Mouse (Mus musculus): ENCODE data around the gene Fam71f2. TPM values are rescaled to one million over a fixed set of nuclear protein-coding genes. Genes with fewer than 3 reads are reported as not detected.

Fam71f2 gene
- polyA plus RNA-seq, 1 experiment = 0.45 TPM

DNA sequence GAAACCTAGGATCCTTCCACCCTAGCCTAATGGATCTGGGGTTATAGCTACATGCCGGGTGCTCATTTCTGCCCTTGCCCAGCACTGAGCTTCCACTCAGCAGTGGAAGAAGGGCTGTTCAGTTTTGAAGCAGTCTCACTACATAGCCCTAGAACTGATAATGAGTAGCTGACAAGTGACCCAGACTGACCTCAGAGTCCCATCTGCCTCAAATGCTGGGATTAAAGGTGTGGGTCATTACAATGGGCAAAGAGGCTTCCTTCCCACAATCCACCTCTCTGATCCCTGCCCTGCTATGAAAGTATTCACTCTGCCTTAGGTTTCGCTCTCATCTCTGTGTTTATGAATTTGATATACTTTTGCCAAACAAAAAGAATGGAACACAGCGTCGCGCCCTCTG, 2.6 kb upstream of the Fam71f2 start:
- WGBS = 95% methylated on average over 5 of the region's 5 CpGs
- Histone ChIP-seq H3K36me3 (ENCODE audit: control insufficient read depth, insufficient read depth, low read length) (no peaks in the 10 kb centered on the region), H3K27ac (ENCODE audit: insufficient read depth, low read depth, low read length) (no peak overlapping the region), H3K4me3 (ENCODE audit: insufficient read depth, low read depth, low read length) (no peak overlapping the region), H3K27me3 (replicated peaks; ENCODE audit: control insufficient read depth, insufficient read depth, low read length) (no peaks in the 10 kb centered on the region), H3K4me1 (ENCODE audit: control insufficient read depth, insufficient read depth, low read length) (peaks cover 4% of the 10 kb centered on the region; the same call in 1 of the 2 replicates)
- no peak for DNase-seq
- TF ChIP-seq CTCF (conservative IDR thresholded peaks at IDR 0.05; ENCODE audit: insufficient read depth, insufficient read length, low read depth, low read length) = no peak
- TF ChIP-seq POLR2A (IDR thresholded peaks at IDR 0.05; ENCODE audit: low read depth, low read length) = no peak

DNA sequence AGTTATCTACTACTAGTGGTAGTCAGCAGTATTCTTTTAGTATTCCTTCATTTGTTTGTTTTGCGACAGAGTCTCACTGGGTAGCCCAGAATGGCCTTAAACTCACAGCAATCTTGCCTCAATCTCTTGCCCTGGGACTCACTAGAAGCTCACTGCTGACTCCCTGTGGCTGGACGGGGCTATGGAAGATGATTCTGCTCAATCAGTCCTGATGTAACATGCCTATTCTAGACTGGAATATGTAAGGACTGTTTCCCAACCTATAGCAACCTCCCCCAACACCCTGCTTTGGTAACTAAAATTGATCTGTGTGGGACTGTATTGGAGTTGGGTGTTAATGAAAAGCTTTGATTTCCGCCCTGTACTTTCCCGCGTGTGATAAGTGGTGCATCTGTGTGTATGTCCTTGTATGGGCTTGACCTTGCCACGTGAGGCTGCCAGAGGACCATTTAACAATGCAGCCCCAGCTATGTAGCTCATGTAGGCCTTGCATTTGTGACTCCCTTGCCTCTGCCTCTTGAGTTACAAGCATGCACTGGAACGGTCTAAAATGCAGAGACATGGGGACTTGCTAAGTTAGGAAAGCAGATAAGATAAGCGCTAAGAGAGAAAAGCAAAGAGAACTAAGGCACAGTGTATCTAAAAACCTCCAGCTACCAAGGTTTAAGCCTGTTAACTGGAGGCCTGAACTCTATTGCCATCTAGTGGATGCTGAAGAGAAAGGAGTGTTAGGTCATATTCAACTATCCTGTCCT, 703 bp upstream of the Fam71f2 start:
- peak; percentile 72 for DNase-seq
- TF ChIP-seq POLR2A (IDR thresholded peaks at IDR 0.05; ENCODE audit: low read depth, low read length) = no peak
- peak; percentile 54 for TF ChIP-seq CTCF (conservative IDR thresholded peaks at IDR 0.05; ENCODE audit: insufficient read depth, insufficient read length, low read depth, low read length)
- Histone ChIP-seq H3K4me1 (ENCODE audit: control insufficient read depth, insufficient read depth, low read length) (no peaks in the 10 kb centered on the region), H3K36me3 (ENCODE audit: control insufficient read depth, insufficient read depth, low read length) (no peaks in the 10 kb centered on the region), H3K27ac (ENCODE audit: insufficient read depth, low read depth, low read length) (no peak overlapping the region), H3K27me3 (replicated peaks; ENCODE audit: control insufficient read depth, insufficient read depth, low read length) (no peaks in the 10 kb centered on the region), H3K4me3 (ENCODE audit: insufficient read depth, low read depth, low read length) (no peak overlapping the region)
- WGBS = 30% methylated on average over 8 of the region's 8 CpGs

DNA sequence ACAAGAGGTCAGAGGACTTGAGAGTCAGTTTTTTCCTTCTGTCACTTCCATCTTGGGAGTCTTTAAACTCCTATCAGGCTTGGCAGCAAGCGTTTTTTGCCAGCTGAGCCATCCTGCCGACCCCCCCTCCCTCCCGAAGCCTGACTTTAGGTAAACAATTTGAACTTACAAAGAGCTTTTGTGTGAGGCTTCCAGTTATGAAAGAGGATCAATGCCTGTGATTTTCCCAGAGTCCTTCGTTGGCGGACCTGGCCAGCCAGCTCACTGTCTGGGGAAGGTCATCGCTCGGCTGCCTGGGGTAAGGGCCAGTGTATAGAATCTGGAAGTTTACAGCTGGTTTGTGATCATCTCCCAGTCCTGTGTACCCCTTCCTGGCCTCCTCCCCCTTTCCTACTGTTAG, 1.3 kb downstream of the Fam71f2 start:
- Histone ChIP-seq H3K4me1 (ENCODE audit: control insufficient read depth, insufficient read depth, low read length) (no peaks in the 10 kb centered on the region), H3K36me3 (ENCODE audit: control insufficient read depth, insufficient read depth, low read length) (no peaks in the 10 kb centered on the region), H3K27ac (ENCODE audit: insufficient read depth, low read depth, low read length) (no peak overlapping the region), H3K4me3 (ENCODE audit: insufficient read depth, low read depth, low read length) (no peak overlapping the region), H3K27me3 (replicated peaks; ENCODE audit: control insufficient read depth, insufficient read depth, low read length) (no peaks in the 10 kb centered on the region)
- TF ChIP-seq POLR2A (IDR thresholded peaks at IDR 0.05; ENCODE audit: low read depth, low read length) (no peak), CTCF (conservative IDR thresholded peaks at IDR 0.05; ENCODE audit: insufficient read depth, insufficient read length, low read depth, low read length) (no peak)
- WGBS = 73% methylated on average over 7 of the region's 7 CpGs
- DNase-seq = no peak

DNA sequence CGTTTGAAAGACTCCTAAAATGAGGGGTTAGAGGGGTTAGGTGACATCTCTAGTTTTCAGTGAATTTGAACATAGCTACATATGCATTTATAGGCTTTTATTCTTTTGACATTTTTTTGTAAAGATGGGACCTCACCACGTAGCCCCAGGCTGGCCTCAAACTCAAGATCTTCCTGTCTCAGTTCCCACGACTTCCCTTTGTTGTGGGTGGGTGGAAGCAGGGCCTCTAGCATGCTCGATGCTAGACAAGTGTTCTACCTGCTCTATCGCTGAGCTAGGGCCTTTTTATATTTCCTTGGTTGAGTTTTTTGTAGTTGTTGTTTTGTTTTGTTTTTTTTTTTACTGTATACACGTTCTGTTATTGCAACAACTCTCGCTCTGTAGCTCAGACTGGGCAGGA, 7.5 kb downstream of the Fam71f2 start:
- H3K36me3 ChIP-seq (ENCODE audit: control insufficient read depth, insufficient read depth, low read length) = no peaks in the 10 kb centered on the region
- WGBS = 81% methylated on average over 7 of the region's 7 CpGs
- no peaks in the 10 kb centered on the region for H3K27me3 ChIP-seq (replicated peaks; ENCODE audit: control insufficient read depth, insufficient read depth, low read length)
- no peak for DNase-seq
- TF ChIP-seq POLR2A (IDR thresholded peaks at IDR 0.05; ENCODE audit: low read depth, low read length) = no peak
- TF ChIP-seq CTCF (conservative IDR thresholded peaks at IDR 0.05; ENCODE audit: insufficient read depth, insufficient read length, low read depth, low read length) = no peak
- H3K27ac ChIP-seq (ENCODE audit: insufficient read depth, low read depth, low read length) = no peak overlapping the region
- H3K4me1 ChIP-seq (ENCODE audit: control insufficient read depth, insufficient read depth, low read length) = no peaks in the 10 kb centered on the region
- H3K4me3 ChIP-seq (ENCODE audit: insufficient read depth, low read depth, low read length) = no peak overlapping the region

DNA sequence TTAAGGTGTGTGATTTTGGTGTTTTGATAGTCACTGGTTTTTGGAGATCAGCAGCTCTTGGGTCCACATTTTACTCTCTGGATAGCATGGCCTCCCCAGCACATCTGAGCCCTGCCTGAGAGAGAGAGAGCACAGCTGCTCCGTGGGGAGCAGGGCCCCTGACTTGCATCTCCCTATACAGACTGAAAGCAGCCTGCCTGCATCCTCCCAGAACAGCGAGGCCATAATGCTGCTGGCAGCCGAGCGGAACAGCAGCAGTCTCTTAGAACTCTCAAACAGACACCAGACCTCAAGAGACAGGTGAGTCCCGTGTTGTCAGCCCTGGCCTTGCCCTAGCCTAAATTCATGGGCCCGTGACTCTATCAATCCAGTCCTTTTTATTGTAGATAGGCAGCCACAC, 8.1 kb downstream of the Fam71f2 start:
- no peaks in the 10 kb centered on the region for H3K36me3 ChIP-seq (ENCODE audit: control insufficient read depth, insufficient read depth, low read length)
- TF ChIP-seq POLR2A (IDR thresholded peaks at IDR 0.05; ENCODE audit: low read depth, low read length) = no peak
- no peak for TF ChIP-seq CTCF (conservative IDR thresholded peaks at IDR 0.05; ENCODE audit: insufficient read depth, insufficient read length, low read depth, low read length)
- no peaks in the 10 kb centered on the region for H3K27me3 ChIP-seq (replicated peaks; ENCODE audit: control insufficient read depth, insufficient read depth, low read length)
- no peaks in the 10 kb centered on the region for H3K4me1 ChIP-seq (ENCODE audit: control insufficient read depth, insufficient read depth, low read length)
- no peak overlapping the region for H3K27ac ChIP-seq (ENCODE audit: insufficient read depth, low read depth, low read length)
- 41% methylated on average over 6 of the region's 6 CpGs for WGBS
- DNase-seq = no peak
- H3K4me3 ChIP-seq (ENCODE audit: insufficient read depth, low read depth, low read length) = no peak overlapping the region

DNA sequence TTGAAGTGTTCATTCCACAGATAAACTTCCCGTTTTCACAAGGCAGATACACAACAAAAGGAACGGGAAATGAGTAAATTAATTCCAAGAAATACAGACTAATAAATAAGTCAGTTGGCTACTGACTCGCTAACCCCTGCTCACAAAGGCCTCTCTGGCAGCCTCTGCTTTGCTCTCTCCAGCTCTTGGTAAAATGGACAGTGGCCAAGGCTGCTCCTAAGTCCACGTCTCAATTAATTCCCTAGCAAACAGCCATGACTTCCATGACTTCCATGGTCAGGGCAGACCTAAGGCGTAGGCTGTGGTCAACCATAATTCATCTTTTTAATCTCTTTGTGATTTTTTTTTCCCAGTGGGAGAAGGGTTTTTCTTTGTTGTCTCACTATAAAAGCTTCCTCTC, 8.6 kb downstream of the Fam71f2 start:
- Histone ChIP-seq H3K27me3 (replicated peaks; ENCODE audit: control insufficient read depth, insufficient read depth, low read length) (no peaks in the 10 kb centered on the region), H3K4me3 (ENCODE audit: insufficient read depth, low read depth, low read length) (no peak overlapping the region), H3K27ac (ENCODE audit: insufficient read depth, low read depth, low read length) (no peak overlapping the region), H3K36me3 (ENCODE audit: control insufficient read depth, insufficient read depth, low read length) (no peaks in the 10 kb centered on the region), H3K4me1 (ENCODE audit: control insufficient read depth, insufficient read depth, low read length) (no peaks in the 10 kb centered on the region)
- 53% methylated on average over 5 of the region's 5 CpGs for WGBS
- DNase-seq = peak; percentile 52
- TF ChIP-seq POLR2A (IDR thresholded peaks at IDR 0.05; ENCODE audit: low read depth, low read length) (no peak), CTCF (conservative IDR thresholded peaks at IDR 0.05; ENCODE audit: insufficient read depth, insufficient read length, low read depth, low read length) (no peak)

DNA sequence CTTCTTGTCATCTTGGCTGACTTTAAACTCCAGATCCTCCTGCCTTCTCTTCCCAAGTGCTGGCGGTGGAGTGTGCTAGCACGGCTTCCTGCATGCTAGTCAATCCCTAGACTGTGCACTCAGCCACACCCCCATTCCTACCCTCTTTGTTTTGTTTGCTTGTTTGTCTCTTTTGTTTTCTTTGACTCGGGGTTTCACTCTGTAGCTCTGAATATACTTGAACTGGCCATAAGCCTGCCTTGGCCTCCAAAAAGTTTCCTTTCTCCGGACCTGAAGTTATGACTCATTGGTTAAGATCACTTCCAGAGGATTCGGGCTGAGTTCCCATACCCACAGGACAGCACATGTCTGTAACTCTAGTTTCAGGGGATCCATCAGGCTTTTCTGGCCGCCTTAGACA, 9.3 kb downstream of the Fam71f2 start:
- Histone ChIP-seq H3K27me3 (replicated peaks; ENCODE audit: control insufficient read depth, insufficient read depth, low read length) (no peaks in the 10 kb centered on the region), H3K27ac (ENCODE audit: insufficient read depth, low read depth, low read length) (no peak overlapping the region), H3K4me1 (ENCODE audit: control insufficient read depth, insufficient read depth, low read length) (no peaks in the 10 kb centered on the region), H3K36me3 (ENCODE audit: control insufficient read depth, insufficient read depth, low read length) (no peaks in the 10 kb centered on the region), H3K4me3 (ENCODE audit: insufficient read depth, low read depth, low read length) (no peak overlapping the region)
- TF ChIP-seq POLR2A (IDR thresholded peaks at IDR 0.05; ENCODE audit: low read depth, low read length) (no peak), CTCF (conservative IDR thresholded peaks at IDR 0.05; ENCODE audit: insufficient read depth, insufficient read length, low read depth, low read length) (no peak)
- 75% methylated on average over 6 of the region's 6 CpGs for WGBS
- no peak for DNase-seq
